Mouse (Mus musculus) small intestine, adult 2 months (tissue): ENCODE measurements around the gene Vax2.

Experiments
- CTCF ChIP-seq: fragments of 200-500 bp; IDR thresholded peaks from 2 replicates; pipeline ENCODE4 v1.5.1; 2012; ENCODE audit warnings: low read depth, mild to moderate bottlenecking, control low read depth, inconsistent platforms, low read length, moderate library complexity, mixed read lengths; ENCODE audit not compliant: insufficient replicate concordance, insufficient read length; ENCODE audit errors: extremely low read depth
- POLR2A ChIP-seq: fragments of 200-500 bp; IDR thresholded peaks from 2 replicates; pipeline ENCODE4 v1.6.1; 2012; ENCODE audit warnings: low read depth, mild to moderate bottlenecking, control low read depth, inconsistent platforms, low read length, moderate library complexity

DNA sequence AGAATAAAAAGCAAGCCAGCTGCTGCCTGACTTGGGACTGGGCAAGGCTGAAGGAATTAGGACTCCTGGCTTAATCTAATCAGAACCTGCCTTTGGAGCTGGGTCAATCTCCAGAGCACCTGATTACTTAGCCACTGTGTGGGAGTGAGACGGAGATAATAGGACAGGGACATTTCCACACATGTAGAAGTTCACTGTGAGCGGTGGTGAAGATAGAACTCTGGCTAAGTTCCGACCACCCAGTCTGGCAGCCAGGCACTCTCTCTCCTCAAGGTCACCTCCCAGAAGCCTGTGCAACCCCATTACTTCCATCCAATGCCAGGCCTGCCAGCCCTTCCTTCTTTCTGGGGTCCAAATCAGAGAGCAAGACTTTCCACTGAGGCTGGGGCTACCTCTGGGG is 55.9 kb downstream of the Vax2 start:
- TF ChIP-seq CTCF (no peak), POLR2A (no peak)
